8 mouse cellular contexts compared by ENCODE assay signal in genomic region chr19:41646947-41647631, GRCm38 (mm10).
DNase-seq lines count a peak whose midpoint lies in the region; TF ChIP-seq lines count a peak whose summit lies in the region.

No protein-coding gene starts in this region.

- no peak for TF ChIP-seq POLR2A in lung, adult 2 months (IDR thresholded peaks at IDR 0.05; ENCODE audit: borderline replicate concordance, extremely low read depth, low read depth, low read length)

- no peaks in the 10 kb centered on the region for H3K79me2 ChIP-seq in C2C12 (ENCODE audit: control insufficient read depth, insufficient read depth)

- no peak overlapping the region for H3ac ChIP-seq in C2C12 (ENCODE audit: control insufficient read depth, insufficient read length, low read depth)

- peak; percentile 82 for DNase-seq in adipocyte (ENCODE audit: low spot score)
- DNase-seq in embryo, embryonic 10 days (ENCODE audit: low spot score): peak; percentile 85
- peak; percentile 26 for DNase-seq in gastrocnemius, postnatal 25 days
- DNase-seq in kidney, postnatal 14 days: peak; percentile 75
- peak; percentile 58 for DNase-seq in lung, adult 2 months
- peak; percentile 91 for DNase-seq in retina, embryonic 14.5 days (ENCODE audit: low spot score)
- DNase-seq in thymus, postnatal 36 days: peak; percentile 78 to 79

- no peaks in the 10 kb centered on the region for H3K36me3 ChIP-seq in C2C12 (ENCODE audit: control insufficient read depth, insufficient read depth)

- peak; percentile 48 for TF ChIP-seq CTCF in C2C12 (IDR thresholded peaks at IDR 0.05; ENCODE audit: control insufficient read depth, insufficient read depth, insufficient read length)
- peak; percentile 76 for TF ChIP-seq CTCF in lung, adult 2 months (IDR thresholded peaks at IDR 0.05; ENCODE audit: insufficient read depth, low read length)

- no peaks in the 10 kb centered on the region for H3K4me1 ChIP-seq in lung, adult 2 months (ENCODE audit: control insufficient read depth, insufficient read depth, low read length)

- H3K27me3 ChIP-seq in C2C12 (ENCODE audit: control insufficient read depth, insufficient read depth, insufficient read length): peaks cover 69% of the 10 kb centered on the region

- 35% methylated on average over 16 of the region's 16 CpGs for WGBS in lung, adult 2 months

- H3K79me3 ChIP-seq in C2C12 (ENCODE audit: low read depth): no peaks in the 10 kb centered on the region

- H3K4me3 ChIP-seq in C2C12 (ENCODE audit: insufficient read depth, poor library complexity, severe bottlenecking): no peak overlapping the region
- no peak overlapping the region for H3K4me3 ChIP-seq in lung, adult 2 months (replicated peaks; ENCODE audit: extremely low read depth, low read depth, low read length)

TF ChIP-seq in C2C12, 6 proteins besides CTCF, POLR2A, EP300 and RAD21:
- TF ChIP-seq MYOG (IDR thresholded peaks at IDR 0.05; ENCODE audit: control insufficient read depth, extremely low read depth, insufficient read length): no peak
- no peak for TF ChIP-seq CEBPB (IDR thresholded peaks at IDR 0.05; ENCODE audit: low read depth)
- TF ChIP-seq USF1 (IDR thresholded peaks at IDR 0.05; ENCODE audit: low read depth): no peak
- no peak for TF ChIP-seq FOSL1 (IDR thresholded peaks at IDR 0.05; ENCODE audit: insufficient read depth, low read length, poor library complexity, severe bottlenecking)
- TF ChIP-seq MAX (IDR thresholded peaks at IDR 0.05): no peak
- TF ChIP-seq MYOD1 (IDR thresholded peaks at IDR 0.05; ENCODE audit: control insufficient read depth, insufficient read length, low read depth): no peak

Comparison
In these comparisons a context has a peak if more than half of its experiments do, and no peak if none do; other contexts are left out.
1. DNase-seq: peak in every context shown above with its lines; median percentile 91 in retina, embryonic 14.5 days; 85 in embryo, embryonic 10 days; 82 in adipocyte; 78 in thymus, postnatal 36 days; 75 in kidney, postnatal 14 days; 58 in lung, adult 2 months; 26 in gastrocnemius, postnatal 25 days.